Mouse (Mus musculus) liver, embryonic 16.5 days (tissue): ENCODE data around the gene Tmem259. TPM values are rescaled to one million over a fixed set of nuclear protein-coding genes. Genes with fewer than 3 reads are reported as not detected.
A peak's percentile ranks its signal among the peaks of the same experiment; 100 is the strongest.

Experiments used
- ATAC-seq: fragments of 200-750 bp; cut with Nextera tagmentation; 2 replicates; pipeline ENCODE4 v1.8.0; 2017; ENCODE audit warnings: low read depth, mild to moderate bottlenecking, moderate number of reproducible peaks, moderate library complexity
- H3K27ac ChIP-seq: fragments of 300-500 bp; sonication (generic); 2 replicates; pipeline ENCODE4 v1.5.1; 2014; ENCODE audit warnings: mild to moderate bottlenecking, low read length
- H3K27me3 ChIP-seq: fragments of 300-500 bp; sonication (generic); 2 replicates; pipeline ENCODE4 v1.6.1; 2014; ENCODE audit warnings: low read depth, low read length, mixed read lengths; ENCODE audit not compliant: control insufficient read depth, insufficient read depth
- H3K36me3 ChIP-seq: fragments of 300-500 bp; sonication (generic); 2 replicates; pipeline ENCODE4 v1.6.1; 2014; ENCODE audit warnings: mild to moderate bottlenecking; ENCODE audit not compliant: control insufficient read depth, insufficient read depth
- H3K4me1 ChIP-seq: fragments of 300-500 bp; sonication (generic); 2 replicates; pipeline ENCODE4 v1.6.1; 2014; ENCODE audit warnings: low read depth, low read length, mixed read lengths; ENCODE audit not compliant: control insufficient read depth
- H3K4me2 ChIP-seq: fragments of 300-500 bp; sonication (generic); 2 replicates; pipeline ENCODE4 v1.6.1; 2014; ENCODE audit warnings: low read depth, low read length, mixed read lengths
- H3K4me3 ChIP-seq: fragments of 300-500 bp; sonication (generic); 2 replicates; pipeline ENCODE4 v1.5.1; 2014; ENCODE audit warnings: low read depth, mild to moderate bottlenecking, low read length
- H3K9ac ChIP-seq: fragments of 300-500 bp; sonication (generic); 2 replicates; pipeline ENCODE4 v1.6.1; 2014; ENCODE audit warnings: low read depth, low read length
- H3K9me3 ChIP-seq: fragments of 300-500 bp; sonication (generic); replicated peaks from 2 replicates; pipeline ENCODE4 v1.6.1; 2016; ENCODE audit warnings: low read length; ENCODE audit not compliant: control insufficient read depth
- WGBS: fragments of 180-500 bp; shearing (Covaris S2); extraction: QIAGEN DNeasy Blood & Tissue Kit; methylation state at CpG from one replicate; pipeline ENCODE4 v1.1.7; 2014; ENCODE audit not compliant: insufficient replicate concordance; 5-methylcytosine and 5-hydroxymethylcytosine counted together
- polyA plus RNA-seq: library from polyadenylated mRNA; unstranded; fragments of >200 nt; fragmentation: Nextera tagmentation; extraction: Ambion mirVana; gene quantifications from 2 replicates; pipeline ENCODE4 v1.2.1, GENCODE M21; 2015

Gene Tmem259
- polyA plus RNA-seq, 1 experiment from 2014 or later, result 4.8 TPM

GRCm38 (mm10) chr10:79978061-79978460, 6.1 kb downstream of the Tmem259 start:
- Histone ChIP-seq H3K9me3 (peaks cover 28% of the 10 kb centered on the region), H3K4me3 (no peak overlapping the region), H3K9ac (no peak overlapping the region), H3K27ac (no peak overlapping the region), H3K4me2 (no peak overlapping the region), H3K4me1 (peaks cover 8% of the 10 kb centered on the region), H3K27me3 (no peaks in the 10 kb centered on the region; the same call in 1 of the 2 replicates), H3K36me3 (peaks cover 41% of the 10 kb centered on the region)
- no peak for ATAC-seq
- 94% methylated on average over 21 of the region's 21 CpGs for WGBS

GRCm38 (mm10) chr10:79977324-79977723, 6.8 kb downstream of the Tmem259 start:
- H3K36me3 ChIP-seq, result peaks cover 41% of the 10 kb centered on the region
- no peak overlapping the region for H3K9ac ChIP-seq
- WGBS, result 93% methylated on average over 28 of the region's 28 CpGs
- H3K27me3 ChIP-seq, result peaks cover 3% of the 10 kb centered on the region
- no peak for ATAC-seq
- H3K4me3 ChIP-seq, result no peak overlapping the region
- no peak overlapping the region for H3K4me2 ChIP-seq
- H3K27ac ChIP-seq, result no peak overlapping the region
- peaks cover 28% of the 10 kb centered on the region for H3K9me3 ChIP-seq
- H3K4me1 ChIP-seq, result peaks cover 4% of the 10 kb centered on the region

- Histone ChIP-seq H3K27ac (no peak overlapping the region), H3K27me3 (peaks cover 10% of the 10 kb centered on the region), H3K4me3 (no peak overlapping the region), H3K4me2 (no peak overlapping the region), H3K9ac (no peak overlapping the region), H3K9me3 (peaks cover 28% of the 10 kb centered on the region), H3K4me1 (peaks cover 3% of the 10 kb centered on the region), H3K36me3 (peaks cover 41% of the 10 kb centered on the region)
- 94% methylated on average over 35 of the region's 36 CpGs for WGBS
- no peak for ATAC-seq
Measured at GRCm38 (mm10) chr10:79976722-79977107, 7.4 kb downstream of the Tmem259 start.

GRCm38 (mm10) chr10:79976071-79976721, 7.9 kb downstream of the Tmem259 start:
- H3K4me3 ChIP-seq, result no peak overlapping the region
- 88% methylated on average over 28 of the region's 28 CpGs for WGBS
- H3K9me3 ChIP-seq, result peaks cover 28% of the 10 kb centered on the region
- no peak for ATAC-seq
- peaks cover 15% of the 10 kb centered on the region for H3K27me3 ChIP-seq
- H3K9ac ChIP-seq, result no peak overlapping the region
- H3K4me2 ChIP-seq, result no peak overlapping the region
- H3K27ac ChIP-seq, result no peak overlapping the region
- H3K4me1 ChIP-seq, result peaks cover 3% of the 10 kb centered on the region
- H3K36me3 ChIP-seq, result peaks cover 41% of the 10 kb centered on the region

GRCm38 (mm10) chr10:79974668-79975067, 9.5 kb downstream of the Tmem259 start:
- Histone ChIP-seq H3K4me1 (peaks cover 3% of the 10 kb centered on the region), H3K4me2 (no peak overlapping the region), H3K27me3 (peaks cover 29% of the 10 kb centered on the region), H3K9me3 (peaks cover 28% of the 10 kb centered on the region), H3K27ac (no peak overlapping the region), H3K9ac (no peak overlapping the region), H3K4me3 (no peak overlapping the region), H3K36me3 (peaks cover 41% of the 10 kb centered on the region)
- WGBS, result 60% methylated on average over 8 of the region's 8 CpGs
- ATAC-seq, result no peak

GRCm38 (mm10) chr10:79974087-79974486, 10.0 kb downstream of the Tmem259 start:
- Histone ChIP-seq H3K4me2 (no peak overlapping the region), H3K9me3 (peaks cover 28% of the 10 kb centered on the region), H3K4me1 (peaks cover 3% of the 10 kb centered on the region), H3K27me3 (peaks cover 35% of the 10 kb centered on the region), H3K27ac (no peak overlapping the region), H3K4me3 (no peak overlapping the region), H3K36me3 (peaks cover 39% of the 10 kb centered on the region), H3K9ac (no peak overlapping the region)
- ATAC-seq, result no peak
- 85% methylated on average over 21 of the region's 21 CpGs for WGBS

GRCm38 (mm10) chr10:79972831-79973230, 11.3 kb downstream of the Tmem259 start:
- no peak overlapping the region for H3K9ac ChIP-seq
- H3K4me2 ChIP-seq, result no peak overlapping the region
- ATAC-seq, result peak; percentile 48; the same call in 1 of the 2 replicates
- H3K4me3 ChIP-seq, result no peak overlapping the region
- 49% methylated on average over 14 of the region's 14 CpGs for WGBS
- H3K9me3 ChIP-seq, result peaks cover 20% of the 10 kb centered on the region
- peaks cover 35% of the 10 kb centered on the region for H3K27me3 ChIP-seq
- peaks cover 3% of the 10 kb centered on the region for H3K4me1 ChIP-seq
- no peak overlapping the region for H3K27ac ChIP-seq
- peaks cover 26% of the 10 kb centered on the region for H3K36me3 ChIP-seq

- ATAC-seq, result no peak
- Histone ChIP-seq H3K4me3 (peak overlapping the region; percentile 16), H3K27ac (no peak overlapping the region), H3K36me3 (peaks cover 16% of the 10 kb centered on the region), H3K27me3 (peaks cover 35% of the 10 kb centered on the region), H3K9me3 (peaks cover 3% of the 10 kb centered on the region), H3K4me1 (peaks cover 3% of the 10 kb centered on the region), H3K9ac (no peak overlapping the region), H3K4me2 (peak overlapping the region; percentile 40)
- WGBS, result 7% methylated on average over 21 of the region's 21 CpGs
Measured at GRCm38 (mm10) chr10:79971183-79971497, 13.0 kb downstream of the Tmem259 start.

- Histone ChIP-seq H3K9me3 (no peaks in the 10 kb centered on the region; the same call in none of the 2 replicates), H3K27me3 (peaks cover 35% of the 10 kb centered on the region), H3K4me2 (peak within 1 kb of the TSS; percentile 40), H3K4me3 (peak within 1 kb of the TSS; percentile 16), H3K9ac (no peak within 1 kb of the TSS), H3K36me3 (peaks cover 16% of the 10 kb centered on the region), H3K4me1 (peaks cover 3% of the 10 kb centered on the region), H3K27ac (no peak within 1 kb of the TSS)
- 9% methylated on average over 33 of the region's 47 CpGs for WGBS
- no peak for ATAC-seq
Measured at GRCm38 (mm10) chr10:79970415-79971182, 13.5 kb downstream of the Tmem259 start, which contains the start of gene Grin3b. Gene Grin3b (plus strand): TSS chr10:79970715.
